Mouse (Mus musculus): Measurements from ENCODE around the gene Pxmp2. TPM values are rescaled to one million over a fixed set of nuclear protein-coding genes. Genes with fewer than 3 reads are reported as not detected.

The Pxmp2 gene
- polyA plus RNA-seq, 1 experiment: 3.4 TPM

DNA sequence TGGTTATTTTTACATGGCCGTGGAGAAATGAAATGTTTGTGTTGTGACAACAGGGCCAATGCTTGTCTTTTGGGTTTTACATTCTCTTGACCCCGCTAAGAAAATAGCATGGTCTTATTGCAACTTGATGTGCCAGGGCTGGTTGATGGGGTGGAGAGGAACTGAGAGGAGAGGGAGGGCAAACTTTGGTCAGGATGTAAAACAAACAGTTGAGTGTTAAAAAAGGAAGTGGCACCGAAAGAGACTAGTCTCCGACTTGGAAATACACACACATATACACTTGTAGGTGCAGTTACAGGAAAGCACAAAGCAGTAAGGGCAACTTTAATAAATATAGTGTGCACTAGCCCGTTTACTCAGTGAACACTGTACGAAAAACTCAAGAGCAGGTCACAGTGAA lies 53.6 kb downstream of the Pxmp2 start:
- peaks cover 4% of the 10 kb centered on the region for H3K4me1 ChIP-seq (ENCODE audit: control insufficient read depth, insufficient read depth, low read length)
- peak overlapping the region; percentile 51 for H3K27ac ChIP-seq (ENCODE audit: insufficient read depth, low read depth, low read length)
- TF ChIP-seq POLR2A (IDR thresholded peaks at IDR 0.05; ENCODE audit: borderline replicate concordance, low read depth, low read length): no peak
- no peak for TF ChIP-seq CTCF (IDR thresholded peaks at IDR 0.05; ENCODE audit: low read depth, low read length)
- H3K4me3 ChIP-seq (ENCODE audit: insufficient read depth, low read length): peak overlapping the region; percentile 71

DNA sequence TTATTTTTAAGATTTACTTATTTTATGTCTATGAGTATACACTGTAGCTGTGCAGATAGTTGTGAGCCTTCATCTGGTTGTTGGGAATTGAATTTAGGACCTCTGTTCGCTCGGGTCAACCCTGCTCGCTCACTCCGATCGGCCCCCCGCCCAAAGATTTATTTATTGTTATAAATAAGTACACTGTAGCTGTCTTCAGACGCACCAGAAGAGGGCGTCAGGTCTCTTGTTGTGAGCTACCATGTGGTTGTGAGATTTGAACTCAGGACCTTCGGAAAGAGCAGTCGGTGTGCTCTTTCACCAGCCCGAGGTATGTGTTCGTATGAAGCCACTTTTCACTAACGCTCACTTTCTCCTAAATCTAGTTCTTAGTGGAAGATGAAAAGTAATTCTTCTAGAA lies 54.3 kb downstream of the Pxmp2 start:
- TF ChIP-seq CTCF (IDR thresholded peaks at IDR 0.05; ENCODE audit: low read depth, low read length): 0 out of 2 replicates have a peak, but pooled peaks have one; percentile 28
- no peak for TF ChIP-seq POLR2A (IDR thresholded peaks at IDR 0.05; ENCODE audit: borderline replicate concordance, low read depth, low read length)
- Histone ChIP-seq H3K27ac (ENCODE audit: insufficient read depth, low read depth, low read length) (peak overlapping the region; percentile 84; the same call in 1 of the 2 replicates), H3K4me3 (ENCODE audit: insufficient read depth, low read length) (peak overlapping the region; percentile 71), H3K4me1 (ENCODE audit: control insufficient read depth, insufficient read depth, low read length) (peaks cover 4% of the 10 kb centered on the region)

DNA sequence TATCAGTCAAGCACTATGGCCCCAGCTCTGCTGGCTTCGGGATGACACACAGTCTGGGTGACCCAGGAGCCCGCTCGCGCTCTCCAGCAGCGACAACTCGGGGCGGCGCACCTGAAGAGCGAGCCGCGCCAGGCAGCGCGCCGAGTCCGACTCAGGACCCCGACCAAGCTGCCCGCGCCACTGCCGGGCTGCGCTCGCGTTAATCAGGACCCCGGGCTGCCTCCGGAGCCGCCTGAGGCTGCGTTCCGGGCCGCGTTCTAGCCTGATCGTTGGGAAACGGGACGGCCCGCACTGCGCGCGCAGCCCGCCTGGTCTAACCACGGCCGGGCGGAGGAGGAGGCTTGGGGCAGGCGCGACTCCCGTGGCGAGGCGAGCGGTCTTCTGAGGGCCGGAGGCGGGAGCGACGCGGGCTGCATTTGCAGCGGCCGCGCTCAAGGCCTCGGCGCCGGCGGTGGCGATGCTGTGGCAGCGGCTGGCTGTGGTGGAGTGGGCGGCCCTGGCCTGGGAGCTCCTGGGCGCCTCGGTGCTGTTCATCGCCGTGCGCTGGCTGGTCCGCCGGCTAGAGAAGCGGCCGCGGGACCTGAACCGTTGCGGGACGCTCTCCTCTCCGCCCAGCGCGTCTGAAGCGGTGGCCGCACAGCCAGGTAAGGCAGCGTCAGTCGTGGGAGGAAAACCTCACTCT lies 55.1 kb downstream of the Pxmp2 start, which contains the start of gene Ankle2:
Gene Ankle2, plus strand, starts transcription at position 225 of the 682 bp plus-strand sequence.
- peak within 1 kb of the TSS; percentile 84 for H3K27ac ChIP-seq (ENCODE audit: insufficient read depth, low read depth, low read length)
- TF ChIP-seq CTCF (IDR thresholded peaks at IDR 0.05; ENCODE audit: low read depth, low read length) (no peak), POLR2A (IDR thresholded peaks at IDR 0.05; ENCODE audit: borderline replicate concordance, low read depth, low read length) (no peak; the same call in 1 of the 2 replicates)
- peak within 1 kb of the TSS; percentile 71 for H3K4me3 ChIP-seq (ENCODE audit: insufficient read depth, low read length)
- H3K4me1 ChIP-seq (ENCODE audit: control insufficient read depth, insufficient read depth, low read length): peaks cover 4% of the 10 kb centered on the region

GRCm38 (mm10) chr5:110230401-110230779 lies 55.6 kb downstream of the Pxmp2 start:
- peak overlapping the region; percentile 71 for H3K4me3 ChIP-seq (ENCODE audit: insufficient read depth, low read length)
- TF ChIP-seq POLR2A (IDR thresholded peaks at IDR 0.05; ENCODE audit: borderline replicate concordance, low read depth, low read length): no peak
- no peak for TF ChIP-seq CTCF (IDR thresholded peaks at IDR 0.05; ENCODE audit: low read depth, low read length)
- peak overlapping the region; percentile 56 for H3K27ac ChIP-seq (ENCODE audit: insufficient read depth, low read depth, low read length)
- peaks cover 4% of the 10 kb centered on the region for H3K4me1 ChIP-seq (ENCODE audit: control insufficient read depth, insufficient read depth, low read length)

DNA sequence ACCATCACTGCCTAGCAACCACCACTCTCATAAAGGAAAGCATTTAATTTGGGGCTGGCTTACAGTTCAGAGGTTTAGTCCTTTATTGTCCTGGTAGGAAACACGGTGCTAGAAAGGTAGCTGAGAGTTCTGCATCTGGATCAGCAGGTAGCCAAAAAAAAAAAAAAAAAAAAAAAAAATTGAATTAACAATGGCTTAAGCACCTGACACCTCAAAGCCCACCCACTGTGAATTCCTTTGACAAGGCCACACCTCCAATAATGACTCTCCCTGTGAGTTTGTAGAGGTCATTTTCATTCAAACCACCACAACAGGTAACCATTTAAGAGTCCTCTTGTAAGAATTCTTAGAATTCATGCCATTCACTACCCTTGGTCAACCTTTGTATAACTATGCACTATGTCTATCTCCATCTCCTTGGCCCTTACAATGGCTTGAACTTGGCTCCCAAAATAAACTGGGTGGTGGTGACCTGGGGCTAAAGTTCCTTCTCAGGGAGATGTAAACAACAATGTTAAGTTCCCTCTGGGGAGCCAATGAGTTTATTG lies 58.6 kb downstream of the Pxmp2 start:
- TF ChIP-seq CTCF (IDR thresholded peaks at IDR 0.05; ENCODE audit: low read depth, low read length) (no peak), POLR2A (IDR thresholded peaks at IDR 0.05; ENCODE audit: borderline replicate concordance, low read depth, low read length) (no peak)
- Histone ChIP-seq H3K4me3 (ENCODE audit: insufficient read depth, low read length) (no peak overlapping the region), H3K27ac (ENCODE audit: insufficient read depth, low read depth, low read length) (no peak overlapping the region), H3K4me1 (ENCODE audit: control insufficient read depth, insufficient read depth, low read length) (no peaks in the 10 kb centered on the region)

DNA sequence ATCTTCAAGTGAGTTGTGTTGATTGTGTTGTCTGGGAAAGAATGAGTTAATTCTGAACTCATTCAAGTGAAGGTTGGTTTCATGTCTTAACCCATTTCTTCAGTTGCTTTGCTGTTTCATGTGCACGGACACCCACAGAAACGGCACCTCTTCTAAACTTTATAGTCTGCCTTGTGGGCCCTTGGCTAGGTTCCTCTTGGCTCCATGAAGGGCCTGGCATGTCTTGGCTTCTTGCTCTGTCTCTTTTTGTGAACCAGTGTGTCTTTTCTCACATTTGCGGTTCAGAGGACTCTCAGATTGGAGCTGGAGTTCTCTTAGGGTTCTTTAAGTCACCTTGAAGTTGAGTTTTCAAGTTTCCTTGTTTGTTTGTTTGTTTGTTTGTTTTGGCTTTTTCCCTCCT lies 60.9 kb downstream of the Pxmp2 start:
- H3K4me3 ChIP-seq (ENCODE audit: insufficient read depth, low read length): no peak overlapping the region
- no peak overlapping the region for H3K27ac ChIP-seq (ENCODE audit: insufficient read depth, low read depth, low read length)
- TF ChIP-seq POLR2A (IDR thresholded peaks at IDR 0.05; ENCODE audit: borderline replicate concordance, low read depth, low read length) (no peak), CTCF (IDR thresholded peaks at IDR 0.05; ENCODE audit: low read depth, low read length) (no peak)
- H3K4me1 ChIP-seq (ENCODE audit: control insufficient read depth, insufficient read depth, low read length): no peaks in the 10 kb centered on the region

Other genes with a start within 250 kb of the Pxmp2 start
- 5.3 and 8.8 TPM in 2 replicates for gene Gm17655, start 213.7 kb downstream of the Pxmp2 start, polyA plus RNA-seq (2012; ENCODE audit: insufficient read depth, insufficient read length, missing spikeins)
- 0.61 and 0.79 TPM in 2 replicates for gene Gm35315, start 191.8 kb downstream of the Pxmp2 start, polyA plus RNA-seq (2012; ENCODE audit: insufficient read depth, insufficient read length, missing spikeins)
- not detected in 2 replicates for gene Plcxd1, start 186.2 kb downstream of the Pxmp2 start, polyA plus RNA-seq (2012; ENCODE audit: insufficient read depth, insufficient read length, missing spikeins)
- 26.0 and 29.1 TPM in 2 replicates for gene Gtpbp6, start 178.0 kb downstream of the Pxmp2 start, polyA plus RNA-seq (2012; ENCODE audit: insufficient read depth, insufficient read length, missing spikeins)
- gene Zfp605, start 176.1 kb downstream of the Pxmp2 start, polyA plus RNA-seq (2012; ENCODE audit: insufficient read depth, insufficient read length, missing spikeins): 3.1 and 4.5 TPM in 2 replicates
- gene Chfr, start 150.3 kb downstream of the Pxmp2 start, polyA plus RNA-seq (2012; ENCODE audit: insufficient read depth, insufficient read length, missing spikeins): 42.3 and 42.5 TPM in 2 replicates
- gene Golga3, start 109.5 kb downstream of the Pxmp2 start, polyA plus RNA-seq (2012; ENCODE audit: insufficient read depth, insufficient read length, missing spikeins): 23.6 and 24.7 TPM in 2 replicates
- gene Ankle2, start 55.2 kb downstream of the Pxmp2 start, polyA plus RNA-seq (2012; ENCODE audit: insufficient read depth, insufficient read length, missing spikeins): 29.5 and 36.6 TPM in 2 replicates
- 15.2 and 16.4 TPM in 2 replicates for gene Pgam5, start 16.3 kb downstream of the Pxmp2 start, polyA plus RNA-seq (2012; ENCODE audit: insufficient read depth, insufficient read length, missing spikeins)
- 9.2 and 12.1 TPM in 2 replicates for gene Pole, start 120 bp upstream of the Pxmp2 start, polyA plus RNA-seq (2012; ENCODE audit: insufficient read depth, insufficient read length, missing spikeins)
- gene P2rx2, start 57.0 kb upstream of the Pxmp2 start, polyA plus RNA-seq (2012; ENCODE audit: insufficient read depth, insufficient read length, missing spikeins): not detected in 2 replicates
- not detected in 2 replicates for gene Lrcol1, start 58.5 kb upstream of the Pxmp2 start, polyA plus RNA-seq (2012; ENCODE audit: insufficient read depth, insufficient read length, missing spikeins)
- gene Fbrsl1, start 162.3 kb upstream of the Pxmp2 start, polyA plus RNA-seq (2012; ENCODE audit: insufficient read depth, insufficient read length, missing spikeins): 29.4 and 35.7 TPM in 2 replicates

Measured in bone marrow macrophage, adult 2 months (primary cell).